Mouse (Mus musculus) embryonic facial prominence, embryonic 11.5 days (tissue): Measurements from ENCODE around the gene Cyth1. TPM values are rescaled to one million over a fixed set of nuclear protein-coding genes. Genes with fewer than 3 reads are reported as not detected.

ENCODE experiments used
- ATAC-seq: fragments of 200-750 bp; cut with Nextera tagmentation; replicated peaks from 2 replicates; pipeline ENCODE4 v1.8.0; 2017; ENCODE audit warnings: low read depth; ENCODE audit not compliant: insufficient number of reproducible peaks, low FRiP score, low TSS enrichment
- DNase-seq: peaks from one replicate; pipeline ENCODE4 v3.0.0-alpha.2; 2015; ENCODE audit warnings: low spot score
- H3K27ac ChIP-seq: fragments of 300-500 bp; sonication (generic); replicated peaks from 2 replicates; pipeline ENCODE4 v1.5.1; 2014; ENCODE audit warnings: mild to moderate bottlenecking, low read depth, low read length, control low read depth
- H3K27me3 ChIP-seq: fragments of 300-500 bp; sonication (generic); 2 replicates; pipeline ENCODE4 v1.6.1; 2014; ENCODE audit warnings: mild to moderate bottlenecking, low read length, moderate library complexity, mixed read lengths; ENCODE audit not compliant: control insufficient read depth, insufficient read depth
- H3K36me3 ChIP-seq: fragments of 300-500 bp; sonication (generic); replicated peaks from 2 replicates; pipeline ENCODE4 v1.6.1; 2014; ENCODE audit warnings: low read depth, mild to moderate bottlenecking, low read length, moderate library complexity, mixed read lengths; ENCODE audit not compliant: control insufficient read depth, insufficient read depth
- H3K4me1 ChIP-seq: fragments of 300-500 bp; sonication (generic); 2 replicates; pipeline ENCODE4 v1.6.1; 2014; ENCODE audit warnings: low read length, mixed read lengths; ENCODE audit not compliant: control insufficient read depth, insufficient read depth
- H3K4me2 ChIP-seq: fragments of 300-500 bp; sonication (generic); 2 replicates; pipeline ENCODE4 v1.6.1; 2014; ENCODE audit warnings: low read depth, mild to moderate bottlenecking, control low read depth, low read length, moderate library complexity
- H3K4me3 ChIP-seq: fragments of 300-500 bp; sonication (generic); 2 replicates; pipeline ENCODE4 v1.5.1; 2014; ENCODE audit warnings: low read depth, low read length, control low read depth
- H3K9ac ChIP-seq: fragments of 300-500 bp; sonication (generic); replicated peaks from 2 replicates; pipeline ENCODE4 v1.6.1; 2014; ENCODE audit warnings: mild to moderate bottlenecking, control low read depth, low read length
- H3K9me3 ChIP-seq: fragments of 300-500 bp; sonication (generic); replicated peaks from 2 replicates; pipeline ENCODE4 v1.6.1; 2016; ENCODE audit warnings: mild to moderate bottlenecking, low read length, inconsistent platforms, mixed read lengths; ENCODE audit not compliant: control insufficient read depth
- WGBS: fragments of 180-500 bp; shearing (Covaris S2); extraction: QIAGEN DNeasy Blood & Tissue Kit; methylation state at CpG from one replicate; pipeline ENCODE4 v1.1.7; 2014; 5-methylcytosine and 5-hydroxymethylcytosine counted together
- polyA plus RNA-seq: library from polyadenylated mRNA; unstranded; fragments of >200 nt; fragmentation: Nextera tagmentation; extraction: Ambion mirVana; gene quantifications from 2 replicates; pipeline ENCODE4 v1.2.1, GENCODE M21; 2014

Gene Cyth1
- polyA plus RNA-seq, 1 experiment from 2014 or later: 11.4 TPM

- H3K9ac ChIP-seq: no peak overlapping the region
- no peak for ATAC-seq
- 8% methylated on average over 6 of the region's 6 CpGs for WGBS
Measured at GRCm38 (mm10) chr11:118083811-118084210, 164.6 kb downstream of the Cyth1 start.

DNA sequence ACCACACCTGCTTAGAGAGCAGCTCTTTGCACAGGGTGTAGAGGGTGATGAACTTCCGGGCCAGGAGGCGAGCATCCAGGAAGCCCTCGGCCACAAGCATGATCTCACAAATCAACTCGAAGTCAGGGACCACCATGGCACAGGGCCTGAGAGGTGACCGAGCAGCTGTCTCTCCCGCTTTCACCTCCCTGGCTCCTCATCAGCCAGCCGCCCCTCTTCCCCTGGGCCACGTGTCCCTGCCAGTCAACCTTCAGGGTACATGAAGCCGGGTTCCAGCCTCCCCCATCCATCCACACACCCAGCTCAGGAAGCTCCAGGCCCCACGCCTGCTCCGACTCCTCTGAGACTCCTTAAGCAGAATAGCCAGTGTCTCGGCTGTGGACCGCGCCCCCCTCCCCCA is 166.1 kb downstream of the Cyth1 start:
- ATAC-seq (no peak), DNase-seq (no peak)
- H3K4me2 ChIP-seq: no peak overlapping the region
- H3K4me1 ChIP-seq: no peaks in the 10 kb centered on the region
- H3K36me3 ChIP-seq: no peaks in the 10 kb centered on the region
- no peak overlapping the region for H3K4me3 ChIP-seq
- no peaks in the 10 kb centered on the region for H3K27me3 ChIP-seq
- no peak overlapping the region for H3K27ac ChIP-seq
- H3K9ac ChIP-seq: no peak overlapping the region
- WGBS: 82% methylated on average over 14 of the region's 14 CpGs
- no peaks in the 10 kb centered on the region for H3K9me3 ChIP-seq

More at GRCm38 (mm10) chr11:118083811-118084210, 164.6 kb downstream of the Cyth1 start:
- Histone ChIP-seq H3K27ac (no peak overlapping the region), H3K9me3 (no peaks in the 10 kb centered on the region), H3K4me1 (no peaks in the 10 kb centered on the region), H3K27me3 (no peaks in the 10 kb centered on the region), H3K4me3 (no peak overlapping the region), H3K36me3 (no peaks in the 10 kb centered on the region), H3K4me2 (no peak overlapping the region)
- DNase-seq: peak; percentile 82

Other genes starting within 250 kb of the Cyth1 start
- gene Dnah17, start 118.0 kb downstream of the Cyth1 start, polyA plus RNA-seq: 0.10 and 0.17 TPM in 2 replicates
- gene Usp36, start 41.7 kb upstream of the Cyth1 start, polyA plus RNA-seq: 8.1 and 10.4 TPM in 2 replicates
- gene Cep295nl, start 93.9 kb upstream of the Cyth1 start, polyA plus RNA-seq: 0.21 and 0.76 TPM in 2 replicates
- gene Timp2, start 107.1 kb upstream of the Cyth1 start, polyA plus RNA-seq: 73.2 and 75.7 TPM in 2 replicates
- gene Lgals3bp, start 153.5 kb upstream of the Cyth1 start, polyA plus RNA-seq: 1.0 and 1.7 TPM in 2 replicates
- gene Cant1, start 170.5 kb upstream of the Cyth1 start, polyA plus RNA-seq: 19.5 and 23.2 TPM in 2 replicates
- gene C1qtnf1, start 179.6 kb upstream of the Cyth1 start, polyA plus RNA-seq: 5.0 and 5.2 TPM in 2 replicates
- 5.0 and 5.9 TPM in 2 replicates for gene Engase, start 228.2 kb upstream of the Cyth1 start, polyA plus RNA-seq